Mouse (Mus musculus) brain, embryonic 14.5 days (tissue): ENCODE results near the gene Hoxa5.

Experiments
- CTCF ChIP-seq: fragments of 200-500 bp; IDR thresholded peaks from 2 replicates; pipeline ENCODE4 v1.5.1; 2012; ENCODE audit warnings: inconsistent platforms, mild to moderate bottlenecking, moderate library complexity, borderline replicate concordance; ENCODE audit not compliant: insufficient read depth, insufficient read length; ENCODE audit errors: extremely low read depth
- POLR2A ChIP-seq: fragments of 200-500 bp; IDR thresholded peaks from 2 replicates; pipeline ENCODE4 v1.6.1; 2012; ENCODE audit warnings: mild to moderate bottlenecking, inconsistent platforms, borderline replicate concordance; ENCODE audit not compliant: poor library complexity, insufficient read depth, insufficient read length, severe bottlenecking; ENCODE audit errors: extremely low read depth

DNA sequence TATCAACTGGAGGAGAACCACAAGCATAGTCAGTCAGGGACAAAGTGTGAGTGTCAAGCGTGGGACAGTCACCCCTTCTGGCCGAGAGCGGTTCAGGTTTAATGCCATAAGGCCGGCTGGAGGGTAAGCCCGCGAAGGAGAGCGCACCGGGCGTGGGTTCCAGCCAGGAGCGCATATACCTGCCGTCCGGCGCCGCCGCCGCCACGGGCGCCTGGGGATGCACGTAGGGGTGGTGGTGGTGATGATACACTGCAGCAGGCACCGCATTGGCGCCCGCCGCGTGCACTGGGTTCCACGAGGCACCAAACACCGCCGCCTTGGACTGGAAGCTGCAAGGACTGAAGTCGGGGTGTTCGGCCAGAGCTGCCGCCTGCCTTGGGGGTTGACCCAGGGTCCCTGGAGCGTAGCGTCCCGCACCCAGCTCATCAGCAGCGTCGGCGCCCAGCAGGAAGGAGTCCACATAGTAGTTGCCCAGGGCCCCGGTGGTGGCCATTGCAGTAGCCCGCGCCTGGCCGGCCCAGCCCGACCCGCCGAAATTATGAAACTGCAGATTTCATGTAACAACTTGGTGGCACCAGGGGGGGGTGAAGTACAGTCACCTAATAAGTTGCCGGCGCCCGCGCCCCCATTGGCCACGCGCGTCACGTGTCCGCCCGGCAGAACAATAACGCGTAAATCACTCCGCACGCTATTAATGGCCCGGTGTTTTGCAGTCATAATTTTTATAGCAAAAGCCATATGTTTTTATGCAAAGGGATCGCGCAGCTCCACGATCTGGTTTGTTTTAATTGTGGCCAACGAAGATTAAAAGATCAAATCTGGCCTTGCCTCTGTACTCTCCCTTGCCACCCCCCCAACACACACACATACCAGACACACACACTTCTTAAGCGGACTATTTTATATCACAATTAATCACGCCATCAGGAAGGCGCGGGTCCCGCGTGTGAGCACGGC, 21.5 kb upstream of the Hoxa5 start:
- TF ChIP-seq CTCF (no peak), POLR2A (no peak)
